Mouse (Mus musculus): ENCODE data around the gene Exosc3.
"Not testable (repeated sequence)": the region's sequence is repeated elsewhere in the genome, so short reads cannot be mapped to it uniquely, and the experiment has no call there.

Exosc3 gene

DNA sequence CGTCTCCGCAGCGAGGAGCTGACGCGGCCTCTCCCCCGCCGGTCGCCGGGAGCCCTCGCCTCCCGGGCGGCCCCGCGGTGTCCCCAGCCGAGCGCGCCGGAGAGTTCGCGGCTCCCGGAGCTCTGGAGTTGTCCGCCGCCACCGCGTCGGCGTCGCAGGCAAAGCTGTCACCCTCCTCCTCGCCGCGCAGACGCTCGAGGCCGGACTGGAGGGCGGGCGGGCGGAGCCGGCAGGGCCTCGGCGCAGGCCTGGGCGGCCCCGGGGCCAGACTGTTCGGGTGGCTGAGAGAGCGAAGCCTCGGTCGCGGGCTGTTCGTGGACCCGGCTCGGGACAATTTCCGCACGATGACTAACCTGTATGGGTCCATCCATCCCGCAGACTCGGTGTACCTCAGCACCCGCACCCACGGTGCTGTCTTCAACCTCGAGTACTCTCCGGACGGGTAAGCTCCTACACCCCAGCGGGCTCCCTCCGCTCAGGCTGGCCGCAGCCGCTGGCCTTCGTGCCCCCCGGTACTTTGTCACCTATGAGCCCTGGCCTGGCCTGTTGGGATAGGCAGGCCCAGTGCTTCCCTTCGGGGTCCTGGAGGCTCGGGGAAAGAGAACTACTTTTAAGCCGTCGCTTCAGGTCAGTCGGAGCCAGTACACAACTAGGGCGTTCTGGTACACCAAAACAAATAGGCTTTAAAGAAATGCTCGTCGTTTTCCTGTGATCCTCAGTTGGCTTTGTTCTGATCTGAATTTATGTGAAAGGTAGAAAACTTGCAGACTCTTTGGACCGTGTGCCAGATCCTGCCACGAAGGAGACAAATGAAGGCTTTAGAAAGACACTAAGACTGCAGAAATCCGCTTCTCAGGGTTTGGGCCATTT, at the start of gene Exosc3:
Exosc3 (minus strand) TSS at position 447 of the 870 bp plus-strand sequence.
- no peak for DNase-seq (ENCODE audit: low read depth, low spot score)

DNA sequence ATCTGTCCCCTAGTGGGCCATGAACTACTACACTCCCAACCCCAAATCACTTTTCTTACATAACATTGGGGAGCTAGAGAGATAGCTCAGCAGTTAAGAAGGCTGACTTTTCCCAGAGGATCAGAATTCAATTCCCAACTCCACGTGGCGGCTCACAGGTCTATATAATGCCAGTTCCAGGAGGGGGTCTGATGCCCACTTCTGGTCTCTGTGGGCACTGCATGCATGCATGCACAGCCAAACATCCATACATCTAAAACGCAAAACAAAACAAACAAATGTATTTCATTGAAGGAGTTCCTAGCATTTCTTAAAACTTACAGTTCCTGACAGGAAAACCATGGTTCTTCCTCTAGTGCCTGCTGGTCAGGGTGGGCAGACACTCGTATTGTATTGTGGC, 49.6 kb upstream of the Exosc3 start:
- no peak for DNase-seq (ENCODE audit: low read depth, low spot score)

DNA sequence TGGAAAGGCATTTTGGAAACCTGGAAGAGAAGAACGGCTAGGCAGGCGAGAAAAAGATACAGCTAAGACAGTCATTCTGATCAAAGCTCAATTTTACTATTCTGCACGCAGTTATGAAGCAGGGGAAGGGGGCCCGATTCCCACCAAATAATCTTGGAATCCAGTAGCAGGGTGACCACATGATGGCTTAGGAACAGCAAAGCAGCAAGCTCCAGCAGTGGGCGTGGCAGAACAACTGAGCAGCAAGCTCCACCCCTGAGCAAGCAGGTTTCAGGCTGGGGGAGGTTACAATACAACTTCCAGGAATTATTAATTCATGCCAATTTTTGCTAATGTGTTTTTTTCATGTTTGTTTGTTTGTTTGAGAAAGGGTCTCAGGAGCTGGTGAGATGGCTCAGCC, 44.8 kb upstream of the Exosc3 start:
- not testable (repeated sequence) for DNase-seq (ENCODE audit: low read depth, low spot score)

DNA sequence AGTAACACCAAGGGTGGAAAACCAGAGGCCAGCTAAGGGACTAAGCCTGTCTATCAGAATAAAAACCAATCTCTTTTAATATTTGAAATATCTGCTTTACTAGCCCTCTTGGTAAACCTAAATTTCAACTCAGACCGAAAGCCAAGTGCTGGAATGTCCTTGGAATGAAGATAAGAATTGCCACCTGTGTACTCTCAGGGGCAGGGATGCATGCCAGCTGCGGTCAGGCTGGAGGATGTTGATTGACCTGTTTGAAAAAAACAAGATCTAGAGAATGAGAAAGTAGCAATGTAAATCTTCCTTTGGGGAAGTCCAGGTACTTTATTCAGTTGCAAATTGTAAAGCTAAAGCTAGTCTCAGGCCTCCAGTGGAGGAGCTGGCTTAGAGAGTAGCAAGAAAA, 39.6 kb upstream of the Exosc3 start:
- not testable (repeated sequence) for DNase-seq (ENCODE audit: low read depth, low spot score)

DNA sequence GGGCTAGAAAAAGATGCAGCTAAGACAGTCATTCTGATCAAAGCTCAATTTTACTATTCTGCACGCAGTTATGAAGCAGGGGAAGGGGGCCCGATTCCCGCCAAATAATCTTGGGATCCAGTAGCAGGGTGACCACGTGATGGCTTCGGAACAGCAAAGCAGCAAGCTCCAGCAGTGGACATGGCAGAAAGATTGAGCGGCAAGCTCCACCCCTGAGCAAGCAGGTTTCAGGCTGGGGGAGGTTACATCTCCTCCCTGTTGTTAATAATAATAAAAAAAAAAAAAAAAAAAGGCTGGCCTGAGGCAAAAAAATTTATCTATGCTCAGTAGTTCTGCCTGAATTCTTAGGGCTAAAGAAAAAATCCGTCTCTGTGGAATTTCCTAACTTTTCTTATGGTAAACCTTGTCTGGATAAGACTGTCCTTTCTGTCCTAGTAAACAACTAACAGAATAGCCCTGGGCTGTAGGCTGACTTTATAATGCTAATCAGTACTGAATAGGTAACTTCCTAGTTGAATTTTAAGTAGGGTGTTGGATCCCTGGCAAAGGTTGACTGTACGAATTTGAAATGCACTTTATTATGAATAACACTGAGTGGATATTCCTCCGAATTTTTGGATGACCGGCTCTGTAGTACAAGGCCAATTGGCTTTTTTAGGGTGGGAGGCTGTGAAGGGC, 38.5 kb upstream of the Exosc3 start:
- DNase-seq (ENCODE audit: low read depth, low spot score): not testable (repeated sequence)

DNA sequence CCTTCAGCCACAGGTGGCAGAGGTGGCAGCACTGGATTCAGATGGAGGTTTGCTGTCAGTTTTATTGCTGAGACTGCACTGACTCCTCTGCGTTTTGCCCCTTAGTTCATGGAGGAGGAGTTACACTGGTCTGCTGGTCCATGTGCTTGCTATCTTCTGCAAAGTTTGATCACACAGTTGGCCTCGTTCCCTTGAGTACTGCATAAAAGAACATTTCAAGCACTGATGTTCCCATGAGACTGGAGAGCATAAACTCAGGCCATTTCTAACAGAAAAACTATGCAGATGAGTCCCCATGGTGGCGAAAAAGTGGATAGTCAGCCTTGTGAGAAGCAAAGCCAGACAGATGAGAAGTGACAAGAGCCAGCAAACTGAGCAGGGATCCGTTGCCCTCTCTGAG, 34.0 kb upstream of the Exosc3 start:
- no peak for DNase-seq (ENCODE audit: low read depth, low spot score)

DNA sequence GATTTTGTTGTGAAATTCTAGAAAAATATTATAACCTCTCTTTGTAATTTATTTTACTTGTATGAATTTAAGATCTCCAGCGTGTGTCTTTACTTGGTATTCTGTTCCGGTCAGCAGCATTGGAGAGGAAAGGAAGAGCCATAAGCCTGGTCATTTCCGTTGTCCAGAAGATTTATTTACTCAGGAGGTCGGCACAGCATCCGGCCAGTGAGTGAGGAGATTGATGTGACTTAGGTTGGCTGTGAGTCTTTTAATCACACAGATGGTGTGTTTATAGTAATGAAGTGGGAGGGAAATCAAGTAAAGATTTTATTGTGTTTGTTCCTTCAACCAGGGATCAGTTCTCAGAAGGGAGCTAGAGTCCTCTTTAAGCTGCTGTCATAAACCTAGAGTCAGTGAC, 32.3 kb upstream of the Exosc3 start:
- no peak for DNase-seq (ENCODE audit: low read depth, low spot score)

DNA sequence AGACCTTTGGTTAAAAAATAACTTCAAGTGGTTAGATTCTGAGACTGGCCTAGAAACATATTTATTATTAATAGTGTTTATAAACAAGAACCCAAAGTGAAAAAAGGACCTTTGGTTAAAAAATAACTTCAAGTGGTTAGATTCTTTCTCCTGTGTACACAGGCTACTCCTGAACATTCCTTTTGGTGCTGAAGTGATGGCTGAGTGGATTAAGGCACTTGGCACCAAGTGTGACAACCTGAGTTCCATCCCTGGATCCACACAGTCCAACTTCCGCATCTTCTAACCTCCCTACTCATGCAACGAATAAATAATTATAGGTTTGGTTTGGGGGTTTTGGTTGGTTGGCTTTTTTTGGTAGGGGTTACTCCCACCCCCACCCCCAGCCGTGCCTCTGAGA, 28.7 kb upstream of the Exosc3 start:
- DNase-seq (ENCODE audit: low read depth, low spot score): no peak

DNA sequence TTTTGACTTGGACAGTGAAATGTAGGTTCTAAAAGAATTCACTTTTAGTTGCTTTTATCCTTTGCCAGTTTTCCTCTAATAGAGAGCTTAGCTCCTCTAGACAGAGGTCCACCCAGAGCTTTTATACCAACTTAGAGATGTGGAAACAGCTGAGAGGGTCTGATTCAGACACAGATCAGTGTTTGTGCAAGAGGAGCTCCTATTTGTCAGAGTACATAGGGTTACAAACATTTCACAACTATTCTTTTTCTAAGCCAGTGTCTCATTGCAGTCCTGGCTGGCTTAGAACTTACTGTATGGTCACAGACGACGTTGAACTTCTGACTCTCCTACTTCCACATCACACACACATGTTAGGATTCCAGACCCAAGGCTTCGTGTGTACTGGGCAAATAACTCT, 14.1 kb upstream of the Exosc3 start:
- DNase-seq (ENCODE audit: low read depth, low spot score): no peak

DNA sequence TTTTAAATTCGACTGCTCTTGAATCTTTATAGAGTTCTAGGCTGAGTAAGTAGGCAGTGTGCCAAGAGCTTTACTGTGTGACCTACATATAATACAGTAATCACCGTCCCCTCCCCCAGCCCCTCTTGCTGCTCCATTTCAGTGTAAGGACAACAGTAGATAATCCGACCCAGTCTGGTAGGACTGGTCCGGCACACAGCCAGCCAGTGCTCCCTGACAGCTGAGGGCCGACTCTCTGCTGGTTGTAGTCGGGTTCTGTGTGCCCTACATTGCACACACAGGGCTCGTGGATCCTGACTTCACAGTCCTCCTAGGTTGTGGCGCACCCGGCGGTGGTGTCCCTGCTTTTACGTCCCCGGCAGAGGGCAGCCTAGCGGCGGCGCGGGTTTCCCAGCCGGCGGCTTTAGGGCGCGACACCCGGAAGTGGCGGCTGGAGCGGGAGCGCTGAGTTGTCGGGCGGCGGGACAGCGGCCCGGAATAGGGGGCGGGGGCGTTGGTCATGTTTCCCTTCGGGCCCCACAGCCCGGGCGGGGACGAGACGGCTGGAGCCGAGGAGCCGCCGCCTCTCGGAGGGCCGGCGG, 773 bp downstream of the Exosc3 start, which contains the start of gene Dcaf10:
Dcaf10 (plus strand) TSS at position 433 of the 581 bp plus-strand sequence.
- DNase-seq (ENCODE audit: low read depth, low spot score): peak; percentile 92

DNA sequence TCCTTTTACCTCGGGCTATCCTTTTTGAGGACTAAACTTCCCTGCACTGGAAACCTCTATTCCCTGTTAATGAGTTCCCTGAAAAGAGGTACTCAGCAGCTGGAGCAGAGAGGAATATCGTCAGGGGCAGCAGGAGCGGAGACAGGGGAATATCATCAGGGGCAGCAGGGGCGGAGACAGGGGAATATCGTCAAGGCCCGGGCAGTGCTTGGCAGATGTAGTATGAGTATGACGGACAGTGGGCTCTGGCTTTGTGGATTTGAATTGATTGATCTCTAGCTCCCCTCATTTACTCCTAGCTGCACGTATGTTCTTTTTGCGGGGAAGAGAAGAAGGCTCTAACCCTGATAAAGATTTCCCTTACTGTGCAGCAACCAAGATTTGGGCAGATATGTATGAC, 1.3 kb downstream of the Exosc3 start:
- DNase-seq (ENCODE audit: low read depth, low spot score): no peak

DNA sequence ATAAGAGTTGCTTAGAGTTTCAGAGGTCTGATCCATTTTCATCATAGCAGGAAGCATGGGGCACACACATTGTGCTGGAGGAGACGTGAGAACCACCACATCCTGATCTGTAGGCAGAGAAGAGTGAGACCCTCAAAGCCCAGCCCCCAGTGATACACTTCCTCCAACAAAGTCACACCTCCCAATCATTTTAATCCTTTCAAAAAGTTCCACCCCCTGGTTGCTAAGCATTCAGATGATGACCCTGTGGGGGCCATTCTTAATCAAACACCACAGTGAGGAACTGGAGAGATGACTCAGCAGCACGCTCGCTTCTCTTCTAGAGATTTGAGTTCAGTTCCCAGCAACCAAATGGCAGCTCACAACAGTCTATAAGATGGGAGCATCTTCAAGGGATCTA, 10.1 kb downstream of the Exosc3 start:
- no peak for DNase-seq (ENCODE audit: low read depth, low spot score)

DNA sequence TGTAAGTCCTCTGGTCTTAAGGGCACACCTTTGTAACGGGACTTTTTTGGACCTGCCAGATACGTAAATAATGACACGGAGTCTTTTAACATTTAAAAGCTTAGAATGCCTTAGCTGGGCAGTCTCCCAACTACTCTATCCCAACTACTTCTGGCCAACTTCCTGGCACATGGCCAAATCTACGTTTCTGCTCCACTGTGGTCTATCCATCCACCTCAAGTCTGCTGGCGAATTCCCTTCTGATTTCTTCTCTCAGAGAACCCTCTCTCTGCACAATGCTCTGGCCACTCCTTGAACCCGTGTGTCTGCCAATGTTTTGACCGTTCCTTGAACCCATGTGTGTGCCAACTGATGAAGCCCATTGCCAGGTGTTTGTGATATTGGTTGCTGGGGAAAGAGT, 11.4 kb downstream of the Exosc3 start:
- DNase-seq (ENCODE audit: low read depth, low spot score): no peak

DNA sequence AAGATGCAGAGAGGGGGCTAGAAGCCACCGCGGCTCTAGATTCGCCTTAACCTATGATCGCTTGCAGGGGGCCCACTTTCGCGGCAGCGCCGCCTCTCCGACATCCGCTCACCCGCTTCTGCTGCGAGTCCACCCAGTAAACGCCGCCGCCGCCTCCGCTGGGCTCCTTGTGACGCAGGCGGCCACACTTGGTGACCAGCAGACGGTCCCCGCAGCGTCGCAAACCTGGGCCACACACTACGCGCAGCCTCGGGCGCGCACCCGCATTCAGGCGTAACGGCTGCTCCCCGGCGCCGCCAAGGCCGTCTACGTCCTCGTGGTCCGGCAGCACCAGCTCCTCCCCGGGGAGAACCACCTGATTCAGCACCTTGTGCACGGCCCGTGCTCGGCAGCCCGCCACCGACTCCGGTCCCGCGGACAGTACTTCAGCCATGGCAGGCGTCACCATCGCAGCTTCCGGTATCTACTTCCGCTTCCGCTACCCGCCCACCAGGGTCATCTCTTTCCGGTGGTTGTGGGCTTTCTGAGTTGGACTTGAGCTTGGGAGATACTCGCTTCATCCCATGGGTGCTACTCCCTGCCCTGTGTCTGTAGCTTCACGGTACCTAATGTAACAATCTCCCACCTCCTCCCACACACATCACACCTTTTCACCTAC, 22.2 kb downstream of the Exosc3 start:
- DNase-seq (ENCODE audit: low read depth, low spot score): peak; percentile 83

DNA sequence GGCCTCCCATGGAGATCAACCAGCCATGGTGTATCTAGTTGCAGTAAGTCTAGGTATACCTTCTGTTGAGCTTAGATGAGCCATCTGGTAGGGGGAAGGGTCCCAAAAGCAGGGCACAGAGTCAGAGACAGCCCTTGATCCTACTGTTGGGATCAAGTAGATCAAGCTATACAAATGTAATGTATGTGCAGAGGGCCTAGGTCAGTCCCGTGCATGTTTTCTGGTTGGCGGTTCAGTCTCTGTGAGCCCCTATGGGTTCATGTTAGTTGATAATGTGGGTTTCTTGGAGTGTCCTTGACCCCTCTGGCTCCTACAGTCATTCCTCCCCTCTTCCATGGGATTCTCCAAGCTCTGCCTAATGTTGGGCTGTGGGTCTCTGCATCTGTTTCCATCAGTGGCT, 31.5 kb downstream of the Exosc3 start:
- no peak for DNase-seq (ENCODE audit: low read depth, low spot score)

DNA sequence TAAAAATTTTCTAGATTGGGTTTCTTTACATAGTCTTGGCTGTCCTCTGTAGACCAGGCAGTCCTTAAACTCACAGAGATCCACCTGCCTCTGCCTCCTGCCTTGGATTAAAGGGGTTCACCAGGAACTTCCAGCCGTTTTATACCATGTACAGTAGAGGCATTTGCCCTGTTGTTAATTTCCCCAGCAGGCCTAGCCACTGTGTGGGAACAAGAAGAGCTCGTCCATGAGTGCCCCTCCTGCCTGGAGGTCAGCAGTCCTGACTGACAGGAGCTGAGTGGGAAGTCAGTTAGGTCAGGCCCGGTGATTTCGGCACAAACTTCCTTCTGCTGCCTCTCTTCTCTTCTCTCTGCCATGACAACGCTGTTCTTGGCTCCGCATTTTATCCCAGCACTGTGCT, 33.9 kb downstream of the Exosc3 start:
- no peak for DNase-seq (ENCODE audit: low read depth, low spot score)

DNA sequence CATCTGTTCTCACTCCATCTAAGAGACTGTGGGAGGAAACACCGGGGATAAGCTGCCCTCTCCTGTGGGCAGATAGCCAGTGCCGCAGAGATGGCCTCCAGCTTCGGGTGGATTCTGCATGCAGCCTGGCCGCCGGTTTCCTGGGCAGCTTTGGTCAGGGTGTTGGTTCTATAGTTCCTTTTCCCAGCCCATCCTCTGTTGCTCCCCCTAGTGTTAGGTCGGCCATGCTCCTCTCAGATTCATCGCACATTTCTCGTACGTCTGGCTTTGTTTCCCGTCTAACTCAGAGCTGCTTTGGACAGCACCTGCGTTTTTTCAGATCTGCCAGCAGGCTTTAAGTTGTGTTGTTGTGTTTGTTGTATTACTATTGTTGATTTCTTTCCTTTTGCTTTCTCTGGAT, 34.5 kb downstream of the Exosc3 start:
- DNase-seq (ENCODE audit: low read depth, low spot score): no peak

DNA sequence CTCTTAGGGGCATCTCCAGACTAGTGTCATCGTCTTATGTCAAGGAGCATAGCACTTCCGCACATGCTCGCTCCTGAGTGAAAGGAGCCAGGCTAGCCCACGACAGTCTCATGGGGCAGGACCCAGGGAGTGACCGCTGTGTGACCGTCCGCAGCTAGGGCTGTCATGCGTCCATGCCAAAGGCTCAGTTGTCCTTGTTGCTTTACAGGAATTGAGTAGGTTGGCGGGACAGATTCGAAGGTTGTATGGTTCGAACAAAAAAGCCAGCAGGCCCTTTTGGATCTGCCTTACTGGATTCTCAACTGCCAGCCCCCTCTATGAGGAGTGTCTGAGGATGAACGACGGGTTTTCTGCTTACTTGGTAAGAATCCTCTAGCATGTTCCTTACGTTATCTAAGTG, 37.0 kb downstream of the Exosc3 start:
- no peak for DNase-seq (ENCODE audit: low read depth, low spot score)

DNA sequence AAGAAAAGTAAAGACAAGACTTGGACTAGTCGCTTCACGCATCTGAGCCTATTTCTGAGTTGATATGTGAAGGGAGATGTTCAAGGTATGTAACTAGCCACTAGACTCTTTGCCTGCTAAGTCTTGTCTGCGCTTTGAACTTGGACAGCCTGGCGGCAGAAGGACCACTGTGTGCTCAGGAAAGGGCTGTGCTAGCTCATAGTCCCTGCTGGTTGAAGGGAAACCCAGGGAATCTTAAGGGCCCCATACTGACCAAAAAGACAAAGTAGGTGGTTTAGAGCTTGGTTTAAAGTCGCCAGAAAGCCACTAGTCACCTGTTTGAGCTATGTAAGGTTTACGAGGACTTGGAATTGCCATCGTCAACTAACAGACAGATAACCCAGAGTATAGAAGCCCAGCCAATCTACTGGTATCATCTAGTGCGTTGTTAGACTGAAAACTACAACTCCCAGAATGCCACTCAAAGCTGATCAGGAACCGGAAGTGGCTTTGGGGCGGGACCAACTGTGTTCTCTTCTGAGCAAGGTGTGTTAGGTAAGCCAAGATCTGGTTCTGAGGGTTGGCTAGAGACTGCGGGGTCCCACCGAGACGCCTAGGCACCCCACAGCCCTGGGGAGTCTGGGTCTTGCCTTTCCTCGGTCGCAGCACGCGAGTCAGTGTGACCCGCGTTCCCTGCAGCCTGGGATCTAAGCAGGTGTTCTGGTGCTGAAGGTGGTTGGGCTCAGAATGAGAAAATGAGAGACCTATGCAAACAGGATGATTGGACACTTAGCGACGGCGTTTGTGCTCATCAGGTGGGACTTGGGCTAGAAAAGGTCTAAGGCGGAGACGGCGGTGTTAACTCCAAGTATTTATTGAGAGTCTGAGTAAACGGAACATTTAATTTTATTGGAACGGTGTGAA, 45.6 kb downstream of the Exosc3 start, which contains the start of gene Trmt10b:
Trmt10b (plus strand) TSS at position 466 of the 903 bp plus-strand sequence.
- peak; percentile 88 for DNase-seq (ENCODE audit: low read depth, low spot score)

DNA sequence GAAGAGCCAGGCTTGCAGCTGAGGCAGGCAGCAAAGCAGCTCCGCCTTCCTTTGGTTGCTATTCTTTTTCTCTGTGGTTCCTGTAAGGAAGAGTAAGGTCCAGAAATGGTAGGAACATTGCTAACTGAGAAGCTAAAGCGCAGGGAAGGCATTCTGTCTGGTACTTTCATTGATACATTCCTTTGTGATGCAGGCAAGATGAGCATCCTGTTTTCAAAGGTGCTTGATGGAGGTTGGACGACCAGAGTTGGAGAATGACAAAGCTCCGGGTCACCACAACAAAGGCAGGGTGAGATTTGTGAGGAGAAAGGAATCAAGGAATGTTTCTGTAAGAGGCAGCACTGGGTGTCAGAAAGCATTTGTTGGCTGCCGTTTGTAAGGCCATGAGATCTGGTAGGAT, 54.6 kb downstream of the Exosc3 start:
- DNase-seq (ENCODE audit: low read depth, low spot score): no peak

DNA sequence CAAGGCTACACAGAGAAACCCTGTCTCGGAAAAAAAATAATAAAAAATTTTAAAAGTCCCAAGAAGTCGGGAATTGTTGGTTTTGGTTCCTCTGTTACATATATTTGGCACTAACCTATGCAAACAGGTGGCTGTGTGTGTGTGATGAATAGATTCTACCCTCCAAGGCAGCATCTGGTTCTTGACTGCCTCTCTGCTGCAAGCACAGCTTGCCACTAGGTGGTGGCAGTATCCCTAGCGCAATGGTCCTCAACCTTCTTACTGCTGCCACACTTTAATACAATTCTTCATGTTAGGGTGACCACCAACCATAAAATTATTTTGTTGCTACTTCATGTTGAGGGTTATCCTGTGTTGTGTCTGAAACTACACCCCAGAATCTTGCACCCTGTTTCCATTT, 56.2 kb downstream of the Exosc3 start:
- no peak for DNase-seq (ENCODE audit: low read depth, low spot score)
